ENCODE assay signal across 8 mouse cellular contexts in genomic region chr13:55464027-55464884, GRCm38 (mm10). TPM values are rescaled to one million over a fixed set of nuclear protein-coding genes. Genes with fewer than 3 reads are reported as not detected.
DNase-seq lines count a peak whose midpoint lies in the region; ATAC-seq and TF ChIP-seq lines count a peak whose summit lies in the region.

Gene Prr7, plus strand, starts transcription at chr13:55464267.

- peak; percentile 42; the same call in 1 of the 2 replicates for ATAC-seq in heart, postnatal 0 days (ENCODE audit: insufficient read depth, low read depth)
- no peak for ATAC-seq in megakaryocyte-erythroid progenitor cell, adult 5-6 weeks (replicated peaks; ENCODE audit: low FRiP score, low TSS enrichment, poor library complexity, severe bottlenecking)

- intact Hi-C loops in left cerebral cortex, adult 2 months (cut with DNase I) = loop anchor here (2.0 kb wide), 1 partner anchor 19 kb away; the partner anchor contains the start of gene Grk6

- no peak for TF ChIP-seq CTCF in C2C12 (IDR thresholded peaks at IDR 0.05; ENCODE audit: control insufficient read depth, insufficient read depth, insufficient read length)
- no peak for TF ChIP-seq CTCF in heart, postnatal 0 days (IDR thresholded peaks at IDR 0.05; ENCODE audit: low read depth)
- no peak for TF ChIP-seq CTCF in left cerebral cortex, adult 2 months (IDR thresholded peaks at IDR 0.05)
- TF ChIP-seq CTCF in small intestine, adult 2 months (IDR thresholded peaks at IDR 0.05; ENCODE audit: extremely low read depth, insufficient read length, insufficient replicate concordance, low read depth, low read length) = no peak

- no peaks in the 10 kb centered on the region for H3K79me2 ChIP-seq in C2C12 (ENCODE audit: control insufficient read depth, insufficient read depth)

- H3K4me3 ChIP-seq in C2C12 (ENCODE audit: insufficient read depth, poor library complexity, severe bottlenecking) (peak within 1 kb of the TSS; percentile 18), ES-E14 (ENCODE audit: insufficient read depth in 1 of 2, low read depth in 1 of 2, low read length in 2 of 2, poor library complexity in 1 of 2, severe bottlenecking in 1 of 2) (peak within 1 kb of the TSS; percentile 69 to 70)
- H3K4me3 ChIP-seq in heart, postnatal 0 days (ENCODE audit: low read depth, low read length) = peak within 1 kb of the TSS; percentile 61
- H3K4me3 ChIP-seq in left cerebral cortex, adult 2 months = peak within 1 kb of the TSS; percentile 94
- peak within 1 kb of the TSS; percentile 92 for H3K4me3 ChIP-seq in megakaryocyte, embryonic 14.5 days (replicated peaks)
- H3K4me3 ChIP-seq in small intestine, adult 2 months (ENCODE audit: low read depth, low read length) = peak within 1 kb of the TSS; percentile 64

- TF ChIP-seq EP300 in heart, postnatal 0 days (IDR thresholded peaks at IDR 0.05; ENCODE audit: low read depth) = no peak

- DNase-seq in ES-E14 (ENCODE audit: low read depth, low spot score) = no peak
- DNase-seq in embryo, embryonic 10.5 days (ENCODE audit: low spot score) = peak; percentile 82
- DNase-seq in heart, postnatal 0 days (ENCODE audit: low spot score) = no peak
- peak; percentile 78 to 82 for DNase-seq in left cerebral cortex, adult 2 months (ENCODE audit: extremely low spot score in 1 of 2, low spot score in 2 of 2)

- peak within 1 kb of the TSS; percentile 79 for H3ac ChIP-seq in C2C12 (ENCODE audit: control insufficient read depth, insufficient read length, low read depth)

- WGBS in heart, postnatal 0 days = under 1% methylated on average over 70 of the region's 84 CpGs
- 1% methylated on average over 77 of the region's 84 CpGs for WGBS in small intestine, adult 2 months

- in situ Hi-C loops in ES-E14 (cut with MboI; ENCODE audit: low sequenced_read_pairs in 2 of 2, unreplicated experiment in 2 of 2) = no loop called here

- H3K79me3 ChIP-seq in C2C12 (ENCODE audit: low read depth) = no peaks in the 10 kb centered on the region

- no peak for TF ChIP-seq POLR2A in small intestine, adult 2 months (IDR thresholded peaks at IDR 0.05; ENCODE audit: low read depth, low read length)

- H3K9me3 ChIP-seq in ES-E14 (ENCODE audit: control insufficient read depth, insufficient read depth, low read depth, low read length) = no peaks in the 10 kb centered on the region
- H3K9me3 ChIP-seq in heart, postnatal 0 days (replicated peaks; ENCODE audit: control insufficient read depth, low read length) = no peaks in the 10 kb centered on the region
- H3K9me3 ChIP-seq in megakaryocyte, embryonic 14.5 days = no peaks in the 10 kb centered on the region

- peak within 1 kb of the TSS; percentile 97 for H3K4me2 ChIP-seq in heart, postnatal 0 days (ENCODE audit: low read depth, low read length)

- H3K27ac ChIP-seq in ES-E14 (ENCODE audit: insufficient read depth, low read depth, low read length, poor library complexity, severe bottlenecking) = peak within 1 kb of the TSS; percentile 12; the same call in 1 of the 2 replicates
- H3K27ac ChIP-seq in heart, postnatal 0 days (ENCODE audit: low read depth) = no peak within 1 kb of the TSS
- H3K27ac ChIP-seq in left cerebral cortex, adult 2 months = peak within 1 kb of the TSS; percentile 99
- no peak within 1 kb of the TSS for H3K27ac ChIP-seq in small intestine, adult 2 months (ENCODE audit: insufficient read depth, low read depth, low read length)

- H3K36me3 ChIP-seq in C2C12 (ENCODE audit: control insufficient read depth, insufficient read depth) = peaks cover 17% of the 10 kb centered on the region
- peaks cover 9% of the 10 kb centered on the region for H3K36me3 ChIP-seq in ES-E14 (ENCODE audit: control insufficient read depth, insufficient read depth, low read length, poor library complexity, severe bottlenecking)
- peaks cover 20% of the 10 kb centered on the region for H3K36me3 ChIP-seq in heart, postnatal 0 days (replicated peaks; ENCODE audit: control insufficient read depth, insufficient read depth, low read length)
- peaks cover 42% of the 10 kb centered on the region for H3K36me3 ChIP-seq in megakaryocyte, embryonic 14.5 days (replicated peaks; ENCODE audit: low read length)
- H3K36me3 ChIP-seq in small intestine, adult 2 months (ENCODE audit: control insufficient read depth, insufficient read depth, low read length) = peaks cover 19% of the 10 kb centered on the region

- no peaks in the 10 kb centered on the region for H3K27me3 ChIP-seq in C2C12 (ENCODE audit: control insufficient read depth, insufficient read depth, insufficient read length)
- H3K27me3 ChIP-seq in heart, postnatal 0 days (ENCODE audit: control insufficient read depth, insufficient read depth, low read length) = peaks cover 41% of the 10 kb centered on the region
- H3K27me3 ChIP-seq in megakaryocyte, embryonic 14.5 days (replicated peaks) = peaks cover 54% of the 10 kb centered on the region
- 0 out of 2 replicates have a peak, but pooled peaks cover 5% of the 10 kb centered on the region for H3K27me3 ChIP-seq in small intestine, adult 2 months (ENCODE audit: control insufficient read depth, insufficient read depth, low read length)

- H3K4me1 ChIP-seq in ES-E14 (ENCODE audit: control insufficient read depth in 2 of 2, insufficient read depth in 2 of 2, low read length in 2 of 2, poor library complexity in 1 of 2) = peaks cover 0 to 23% of the 10 kb centered on the region in 2 experiments; a peak in 1 of 4 replicates
- H3K4me1 ChIP-seq in heart, postnatal 0 days (ENCODE audit: control insufficient read depth, insufficient read depth) = peaks cover 13% of the 10 kb centered on the region
- H3K4me1 ChIP-seq in megakaryocyte, embryonic 14.5 days = peaks cover 62% of the 10 kb centered on the region
- H3K4me1 ChIP-seq in small intestine, adult 2 months (ENCODE audit: control insufficient read depth, insufficient read depth, insufficient read length, low read length) = peaks cover 12% of the 10 kb centered on the region

- peak within 1 kb of the TSS; percentile 84 for H3K9ac ChIP-seq in ES-E14 (ENCODE audit: insufficient read depth, low read depth, low read length, poor library complexity, severe bottlenecking)
- H3K9ac ChIP-seq in heart, postnatal 0 days (replicated peaks; ENCODE audit: low read depth, low read length) = peak within 1 kb of the TSS; percentile 60

TF ChIP-seq in C2C12, 6 proteins besides CTCF, POLR2A, EP300 and RAD21:
- TF ChIP-seq MYOD1 (IDR thresholded peaks at IDR 0.05; ENCODE audit: control insufficient read depth, insufficient read length, low read depth) = no peak
- TF ChIP-seq FOSL1 (IDR thresholded peaks at IDR 0.05; ENCODE audit: insufficient read depth, low read length, poor library complexity, severe bottlenecking) = no peak
- TF ChIP-seq USF1 (IDR thresholded peaks at IDR 0.05; ENCODE audit: low read depth) = no peak
- no peak for TF ChIP-seq CEBPB (IDR thresholded peaks at IDR 0.05; ENCODE audit: low read depth)
- TF ChIP-seq MYOG (IDR thresholded peaks at IDR 0.05; ENCODE audit: control insufficient read depth, extremely low read depth, insufficient read length) = no peak
- TF ChIP-seq MAX (IDR thresholded peaks at IDR 0.05) = no peak

TF ChIP-seq in ES-E14, 5 proteins besides CTCF, POLR2A, EP300 and RAD21:
- TF ChIP-seq MAFK (IDR thresholded peaks at IDR 0.05; ENCODE audit: insufficient read depth, low read depth, low read length) (no peak), HCFC1 (IDR thresholded peaks at IDR 0.05; ENCODE audit: borderline replicate concordance, insufficient read depth, low read length) (no peak), CHD2 (IDR thresholded peaks at IDR 0.05; ENCODE audit: low read depth, low read length) (no peak), ZNF384 (IDR thresholded peaks at IDR 0.05; ENCODE audit: low read depth, low read length) (no peak), ZC3H11A (IDR thresholded peaks at IDR 0.05; ENCODE audit: borderline replicate concordance, low read depth, low read length) (no peak)

RNA-seq across cellular contexts. Expression of gene Prr7, which starts in this region (rescaled TPM):
- 10.8 TPM for polyA plus RNA-seq in C2C12 (2012; fragmentation: generic; extraction: Trizol)
- 2.5 and 5.8 TPM in 2 replicates for total RNA-seq in ES-E14 (2012; rRNA removed)
- total RNA-seq in heart, postnatal 0 days (2014; rRNA removed; ENCODE audit: low replicate concordance) = 3.6 and 8.2 TPM in 2 replicates
- polyA plus RNA-seq in heart, postnatal 0 days (2015; fragmentation: Nextera tagmentation; extraction: Ambion mirVana) = 0.08 TPM in 1 of 2 replicates, not detected in the other
- total RNA-seq in left cerebral cortex, adult 2 months (2021) = 10 to 100 TPM; 77.6 to 80.2 TPM
- 5.3 and 21.1 TPM in 2 replicates for polyA plus RNA-seq in megakaryocyte, embryonic 14.5 days (2012; ENCODE audit: insufficient read depth, low replicate concordance)
- 5.9 and 8.2 TPM in 2 replicates for polyA plus RNA-seq in small intestine, adult 2 months (2012; rRNA removed)
- total RNA-seq in megakaryocyte-erythroid progenitor cell, adult 5-6 weeks (2014; fragmentation: Nextera tagmentation) = not detected in 2 replicates
- total RNA-seq in megakaryocyte-erythroid progenitor cell, adult 5-6 weeks (2017) = not detected in 2 replicates

Comparison
In these comparisons a context has a peak if more than half of its experiments do, and no peak if none do; other contexts are left out.
1. H3K4me3 ChIP-seq: peak in every context shown above with its lines; median percentile 94 in left cerebral cortex, adult 2 months; 92 in megakaryocyte, embryonic 14.5 days; 70 in ES-E14; 64 in small intestine, adult 2 months; 61 in heart, postnatal 0 days; 18 in C2C12.
2. DNase-seq: peak in embryo, embryonic 10.5 days (single experiment) and left cerebral cortex, adult 2 months (2 of 2); none in ES-E14 (single experiment) and heart, postnatal 0 days (single experiment).
3. H3K27ac ChIP-seq: peak in ES-E14 (single experiment) and left cerebral cortex, adult 2 months (single experiment); none in heart, postnatal 0 days (single experiment) and small intestine, adult 2 months (single experiment).